Mouse (Mus musculus) stomach, embryonic 14.5 days (tissue): Measurements from ENCODE around the gene Dnmt3c. TPM values are rescaled to one million over a fixed set of nuclear protein-coding genes. Genes with fewer than 3 reads are reported as not detected.

ENCODE experiments used
- ATAC-seq: fragments of 200-750 bp; cut with Nextera tagmentation; 2 replicates; pipeline ENCODE4 v1.8.0; 2017; ENCODE audit warnings: low read depth, moderate TSS enrichment; ENCODE audit not compliant: insufficient number of reproducible peaks, insufficient read depth, low FRiP score
- H3K27ac ChIP-seq: fragments of 300-500 bp; sonication (generic); 2 replicates; pipeline ENCODE4 v1.5.1; 2014; ENCODE audit warnings: mild to moderate bottlenecking, low read length, moderate library complexity, mixed read lengths
- H3K27me3 ChIP-seq: fragments of 300-500 bp; sonication (generic); 2 replicates; pipeline ENCODE4 v1.6.1; 2014; ENCODE audit warnings: low read length, control low read depth, mixed read lengths; ENCODE audit not compliant: control insufficient read depth, insufficient read depth
- H3K36me3 ChIP-seq: fragments of 300-500 bp; sonication (generic); 2 replicates; pipeline ENCODE4 v1.6.1; 2014; ENCODE audit warnings: mild to moderate bottlenecking, control low read depth, low read length, moderate library complexity, mixed read lengths; ENCODE audit not compliant: control insufficient read depth, insufficient read depth
- H3K4me1 ChIP-seq: fragments of 300-500 bp; sonication (generic); 2 replicates; pipeline ENCODE4 v1.6.1; 2014; ENCODE audit warnings: low read length, control low read depth, mixed read lengths; ENCODE audit not compliant: control insufficient read depth, insufficient read depth
- H3K4me2 ChIP-seq: fragments of 300-500 bp; sonication (generic); replicated peaks from 2 replicates; pipeline ENCODE4 v1.6.1; 2014; ENCODE audit warnings: low read depth, low read length, control low read depth
- H3K4me3 ChIP-seq: fragments of 300-500 bp; sonication (generic); 2 replicates; pipeline ENCODE4 v1.5.1; 2014; ENCODE audit warnings: low read depth, low read length, control low read depth
- H3K9ac ChIP-seq: fragments of 300-500 bp; sonication (generic); replicated peaks from 2 replicates; pipeline ENCODE4 v1.6.1; 2014; ENCODE audit warnings: low read depth, mild to moderate bottlenecking, control low read depth, low read length, moderate library complexity, mixed read lengths
- H3K9me3 ChIP-seq: fragments of 300-500 bp; sonication (generic); 2 replicates; pipeline ENCODE4 v1.6.1; 2016; ENCODE audit warnings: low read depth, low read length, control low read depth; ENCODE audit not compliant: control insufficient read depth
- WGBS: fragments of 180-500 bp; shearing (Covaris S2); extraction: QIAGEN DNeasy Blood & Tissue Kit; methylation state at CpG from one replicate; pipeline ENCODE4 v1.1.7; 2014; 5-methylcytosine and 5-hydroxymethylcytosine counted together
- polyA plus RNA-seq: library from polyadenylated mRNA; unstranded; fragments of >200 nt; fragmentation: Nextera tagmentation; extraction: Ambion mirVana; gene quantifications from 2 replicates; pipeline ENCODE4 v1.2.1, GENCODE M21; 2014

The Dnmt3c gene
- polyA plus RNA-seq, 1 experiment from 2014 or later = 0.16 TPM

- H3K36me3 ChIP-seq = peaks cover 47% of the 10 kb centered on the region
- no peak overlapping the region for H3K9ac ChIP-seq
- H3K9me3 ChIP-seq = no peaks in the 10 kb centered on the region
- no peaks in the 10 kb centered on the region for H3K4me1 ChIP-seq
- ATAC-seq = no peak
- no peaks in the 10 kb centered on the region for H3K27me3 ChIP-seq
- no peak overlapping the region for H3K27ac ChIP-seq
- no peak overlapping the region for H3K4me3 ChIP-seq
- no peak overlapping the region for H3K4me2 ChIP-seq
- WGBS = 60% methylated on average over 6 of the region's 6 CpGs
Measured at GRCm38 (mm10) chr2:153767484-153767883, 71.0 kb downstream of the Dnmt3c start.

- Histone ChIP-seq H3K4me3 (no peak overlapping the region), H3K9ac (no peak overlapping the region), H3K27me3 (no peaks in the 10 kb centered on the region), H3K27ac (no peak overlapping the region), H3K36me3 (peaks cover 35% of the 10 kb centered on the region), H3K9me3 (no peaks in the 10 kb centered on the region), H3K4me1 (no peaks in the 10 kb centered on the region), H3K4me2 (no peak overlapping the region)
- ATAC-seq = no peak
- 91% methylated on average over 2 of the region's 2 CpGs for WGBS
Measured at GRCm38 (mm10) chr2:153768881-153769280, 72.4 kb downstream of the Dnmt3c start.

GRCm38 (mm10) chr2:153772950-153773349 lies 76.5 kb downstream of the Dnmt3c start:
- Histone ChIP-seq H3K4me1 (no peaks in the 10 kb centered on the region), H3K9ac (no peak overlapping the region), H3K4me2 (no peak overlapping the region), H3K36me3 (peaks cover 4% of the 10 kb centered on the region; the same call in 1 of the 2 replicates), H3K4me3 (no peak overlapping the region), H3K9me3 (no peaks in the 10 kb centered on the region), H3K27me3 (no peaks in the 10 kb centered on the region), H3K27ac (no peak overlapping the region)
- WGBS = 83% methylated on average over 4 of the region's 4 CpGs
- no peak for ATAC-seq

GRCm38 (mm10) chr2:153775472-153775871 lies 79.0 kb downstream of the Dnmt3c start:
- Histone ChIP-seq H3K27ac (no peak overlapping the region), H3K27me3 (no peaks in the 10 kb centered on the region), H3K9me3 (no peaks in the 10 kb centered on the region), H3K9ac (no peak overlapping the region), H3K4me3 (no peak overlapping the region), H3K36me3 (no peaks in the 10 kb centered on the region; the same call in 1 of the 2 replicates), H3K4me2 (no peak overlapping the region), H3K4me1 (no peaks in the 10 kb centered on the region)
- no peak for ATAC-seq
- WGBS = 90% methylated on average over 4 of the region's 4 CpGs

GRCm38 (mm10) chr2:153778638-153779362 lies 82.3 kb downstream of the Dnmt3c start:
- peak overlapping the region; percentile 43 for H3K4me2 ChIP-seq
- H3K4me1 ChIP-seq = no peaks in the 10 kb centered on the region
- H3K27ac ChIP-seq = no peak overlapping the region
- no peaks in the 10 kb centered on the region for H3K27me3 ChIP-seq
- no peaks in the 10 kb centered on the region for H3K9me3 ChIP-seq
- no peaks in the 10 kb centered on the region for H3K36me3 ChIP-seq
- 0 out of 2 replicates have a peak overlapping the region, but pooled peaks have one; percentile 12 for H3K9ac ChIP-seq
- peak overlapping the region; percentile 20 for H3K4me3 ChIP-seq
- peak; percentile 89 for ATAC-seq
- 11% methylated on average over 24 of the region's 24 CpGs for WGBS

Other genes with a start within 250 kb of the Dnmt3c start
- gene 4930404H24Rik, start 203.9 kb upstream of the Dnmt3c start, polyA plus RNA-seq = not detected in 2 replicates
- gene Nol4l, start 166.7 kb upstream of the Dnmt3c start, polyA plus RNA-seq = 14.6 and 17.7 TPM in 2 replicates
- 70.2 and 70.4 TPM in 2 replicates for gene Commd7, start 63.9 kb upstream of the Dnmt3c start, polyA plus RNA-seq
- gene Dnmt3b, start 47.2 kb upstream of the Dnmt3c start, polyA plus RNA-seq = 10.6 and 12.8 TPM in 2 replicates
- 243 and 263 TPM in 2 replicates for gene Mapre1, start 44.6 kb downstream of the Dnmt3c start, polyA plus RNA-seq
- gene Efcab8, start 83.3 kb downstream of the Dnmt3c start, polyA plus RNA-seq = 0.14 and 0.41 TPM in 2 replicates
- gene Sun5, start 174.4 kb downstream of the Dnmt3c start, polyA plus RNA-seq = not detected in 2 replicates
- gene Bpifb2, start 178.4 kb downstream of the Dnmt3c start, polyA plus RNA-seq = not detected in 2 replicates
- gene Bpifb6, start 203.7 kb downstream of the Dnmt3c start, polyA plus RNA-seq = not detected in 2 replicates
- not detected in 2 replicates for gene Bpifb3, start 221.6 kb downstream of the Dnmt3c start, polyA plus RNA-seq
- gene Bpifb4, start 241.6 kb downstream of the Dnmt3c start, polyA plus RNA-seq = not detected in 2 replicates